Mouse (Mus musculus): ENCODE measurements around the gene Tnrc18. TPM values are rescaled to one million over a fixed set of nuclear protein-coding genes. Genes with fewer than 3 reads are reported as not detected.

Gene Tnrc18
- polyA plus RNA-seq, 1 experiment from 2014 or later, result 28.1 TPM

DNA sequence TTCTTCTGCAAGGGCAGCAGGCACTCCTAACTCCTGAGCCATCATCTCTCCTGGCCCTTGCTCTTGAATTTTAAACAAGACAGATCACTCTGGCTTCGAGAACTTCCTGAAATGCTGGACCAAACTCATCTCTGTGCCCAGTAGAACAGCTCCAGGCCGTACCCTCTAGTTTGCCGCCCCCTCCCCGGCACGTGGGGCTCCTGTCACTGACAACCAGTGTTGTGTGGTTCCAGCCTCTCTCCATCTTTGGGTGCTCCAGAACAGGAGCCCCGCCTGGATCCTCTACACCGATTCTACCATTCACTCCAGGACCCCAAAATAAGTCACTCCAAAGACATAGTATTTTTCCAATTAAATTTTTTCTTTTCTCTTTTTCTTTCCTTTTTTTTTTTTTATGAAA is 93.2 kb downstream of the Tnrc18 start:
- no peak for ATAC-seq (replicated peaks; ENCODE audit: low FRiP score)
- H3K4me1 ChIP-seq, result peaks cover 4% of the 10 kb centered on the region
- H3K36me3 ChIP-seq, result peaks cover 46% of the 10 kb centered on the region
- H3K9ac ChIP-seq, result no peak overlapping the region
- no peak overlapping the region for H3K4me3 ChIP-seq (replicated peaks)
- WGBS, result 90% methylated on average over 7 of the region's 7 CpGs
- no peak overlapping the region for H3K4me2 ChIP-seq
- H3K27me3 ChIP-seq, result no peaks in the 10 kb centered on the region
- no peaks in the 10 kb centered on the region for H3K9me3 ChIP-seq (replicated peaks)
- no peak overlapping the region for H3K27ac ChIP-seq

DNA sequence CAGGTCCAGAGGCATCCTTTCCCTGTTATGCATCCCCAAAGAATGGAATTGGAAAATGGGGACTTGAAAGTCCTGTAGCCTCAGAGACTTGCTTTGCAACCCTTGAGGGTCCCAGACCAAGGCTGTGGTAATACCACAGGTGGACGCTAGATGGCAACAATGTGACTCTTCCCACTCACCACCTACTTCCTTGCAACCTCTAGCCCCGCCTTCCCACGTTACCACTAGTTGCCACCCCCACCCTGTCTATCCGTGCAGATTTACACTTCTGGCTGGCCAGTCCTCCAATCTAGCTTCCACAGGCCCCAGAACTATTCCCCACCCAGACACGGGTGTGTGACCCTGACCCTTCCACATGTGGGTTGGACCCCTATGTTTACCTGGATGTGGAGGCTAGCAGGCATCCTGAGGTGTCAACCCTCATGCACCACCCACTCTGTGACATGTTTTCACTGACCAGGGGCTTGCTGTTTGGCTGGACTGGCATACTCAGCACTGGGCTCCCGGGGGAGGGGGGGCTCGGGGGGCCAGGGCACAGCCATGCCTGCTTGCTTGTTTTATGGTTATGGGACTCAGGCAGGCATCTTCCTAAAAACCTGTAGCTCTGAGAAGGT is 93.8 kb downstream of the Tnrc18 start:
- ATAC-seq (replicated peaks; ENCODE audit: low FRiP score), result peak; percentile 63
- no peaks in the 10 kb centered on the region for H3K9me3 ChIP-seq (replicated peaks)
- H3K36me3 ChIP-seq, result peaks cover 40% of the 10 kb centered on the region
- 6% methylated on average over 7 of the region's 7 CpGs for WGBS
- no peak overlapping the region for H3K27ac ChIP-seq
- H3K4me2 ChIP-seq, result peak overlapping the region; percentile 46
- H3K27me3 ChIP-seq, result no peaks in the 10 kb centered on the region
- no peak overlapping the region for H3K9ac ChIP-seq
- H3K4me3 ChIP-seq (replicated peaks), result no peak overlapping the region
- peaks cover 5% of the 10 kb centered on the region for H3K4me1 ChIP-seq

DNA sequence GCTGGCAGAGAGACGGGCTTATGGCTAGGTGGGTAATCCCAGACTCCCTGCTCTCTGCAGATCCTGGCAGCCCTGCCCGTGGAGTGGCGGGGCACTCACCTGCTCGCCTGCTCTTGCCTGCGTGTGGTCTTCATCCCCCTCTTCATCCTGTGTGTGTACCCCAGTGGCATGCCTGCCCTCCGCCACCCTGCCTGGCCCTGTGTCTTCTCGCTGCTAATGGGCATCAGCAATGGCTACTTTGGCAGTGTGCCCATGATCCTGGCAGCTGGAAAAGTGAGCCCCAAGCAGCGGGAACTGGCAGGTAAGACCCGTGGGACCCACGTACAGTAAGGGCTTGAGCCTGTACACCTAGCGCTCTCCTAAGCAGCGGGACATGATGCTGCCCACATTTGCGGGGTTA is 97.6 kb downstream of the Tnrc18 start:
- H3K4me2 ChIP-seq, result no peak overlapping the region
- no peaks in the 10 kb centered on the region for H3K27me3 ChIP-seq
- no peak overlapping the region for H3K27ac ChIP-seq
- peaks cover 3% of the 10 kb centered on the region for H3K36me3 ChIP-seq
- H3K9ac ChIP-seq, result no peak overlapping the region
- no peak overlapping the region for H3K4me3 ChIP-seq (replicated peaks)
- no peaks in the 10 kb centered on the region for H3K9me3 ChIP-seq (replicated peaks)
- ATAC-seq (replicated peaks; ENCODE audit: low FRiP score), result no peak
- WGBS, result 86% methylated on average over 13 of the region's 13 CpGs
- peaks cover 9% of the 10 kb centered on the region for H3K4me1 ChIP-seq

DNA sequence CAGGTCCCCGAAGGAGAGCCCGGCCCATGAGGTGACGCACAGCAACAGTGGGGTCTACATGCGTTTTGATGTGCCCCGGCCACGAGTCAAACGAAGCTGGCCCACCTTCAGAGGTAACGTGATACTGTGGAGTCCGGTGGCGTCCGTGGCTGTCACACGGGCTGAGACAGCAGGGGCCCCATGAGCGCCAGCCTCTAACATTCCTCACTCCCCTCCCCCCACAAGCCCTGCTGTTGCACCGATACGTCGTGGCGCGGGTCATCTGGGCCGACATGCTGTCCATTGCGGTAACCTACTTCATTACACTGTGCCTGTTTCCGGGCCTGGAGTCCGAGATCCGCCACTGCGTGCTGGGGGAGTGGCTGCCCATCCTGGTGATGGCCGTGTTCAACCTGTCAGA is 99.0 kb downstream of the Tnrc18 start:
- Histone ChIP-seq H3K4me3 (replicated peaks) (no peak overlapping the region), H3K4me1 (peaks cover 5% of the 10 kb centered on the region), H3K36me3 (no peaks in the 10 kb centered on the region), H3K9ac (no peak overlapping the region), H3K9me3 (replicated peaks) (no peaks in the 10 kb centered on the region), H3K27ac (no peak overlapping the region), H3K4me2 (peak overlapping the region; percentile 27; the same call in 1 of the 2 replicates), H3K27me3 (no peaks in the 10 kb centered on the region)
- ATAC-seq (replicated peaks; ENCODE audit: low FRiP score), result no peak
- 48% methylated on average over 25 of the region's 25 CpGs for WGBS

DNA sequence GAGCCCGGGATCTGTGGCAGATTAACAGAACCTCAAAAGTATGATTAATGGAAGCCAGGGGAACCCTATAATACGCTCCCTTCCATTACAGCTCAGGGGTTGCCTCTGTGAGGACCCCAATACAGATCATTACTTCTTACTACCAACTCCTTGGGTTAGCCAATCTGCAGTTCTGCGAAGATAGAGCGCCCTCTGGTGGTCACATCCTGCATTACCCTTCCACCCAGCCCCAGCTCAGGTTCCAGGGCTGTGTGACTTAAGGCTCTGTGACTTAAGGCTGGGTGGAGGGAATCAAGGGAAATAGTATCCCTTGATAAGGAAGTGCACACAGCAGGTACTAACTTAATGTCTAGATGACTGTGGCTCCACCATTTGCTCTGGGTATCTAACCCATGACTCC is 99.4 kb downstream of the Tnrc18 start:
- ATAC-seq (replicated peaks; ENCODE audit: low FRiP score), result peak; percentile 7
- Histone ChIP-seq H3K4me3 (replicated peaks) (no peak overlapping the region), H3K36me3 (no peaks in the 10 kb centered on the region), H3K9me3 (replicated peaks) (no peaks in the 10 kb centered on the region), H3K27me3 (no peaks in the 10 kb centered on the region), H3K4me1 (peaks cover 5% of the 10 kb centered on the region), H3K27ac (no peak overlapping the region), H3K9ac (no peak overlapping the region), H3K4me2 (no peak overlapping the region)
- WGBS, result 20% methylated on average over 4 of the region's 4 CpGs

DNA sequence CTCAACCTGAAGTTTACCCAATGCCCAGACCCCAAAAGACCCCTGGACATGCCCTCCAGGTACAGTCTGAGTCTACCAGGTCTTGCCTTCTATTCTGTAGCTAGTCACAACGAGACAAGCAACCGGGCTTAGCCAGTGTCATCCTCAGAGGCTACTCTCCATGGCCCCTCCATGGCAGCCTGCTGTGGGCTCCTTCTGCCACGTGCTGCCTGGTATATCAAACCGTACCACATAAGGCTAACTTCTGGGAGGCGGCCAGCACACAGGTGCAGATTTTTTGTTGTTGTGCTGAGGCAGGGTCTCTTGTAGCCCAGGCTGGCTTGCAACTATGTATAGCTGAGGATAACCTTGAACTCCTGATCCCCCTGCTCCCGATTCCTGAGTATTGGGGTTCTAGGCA is 101.4 kb downstream of the Tnrc18 start:
- Histone ChIP-seq H3K9me3 (replicated peaks) (no peaks in the 10 kb centered on the region), H3K4me2 (no peak overlapping the region), H3K27ac (no peak overlapping the region), H3K27me3 (no peaks in the 10 kb centered on the region), H3K4me1 (peaks cover 5% of the 10 kb centered on the region), H3K36me3 (no peaks in the 10 kb centered on the region), H3K4me3 (replicated peaks) (no peak overlapping the region), H3K9ac (no peak overlapping the region)
- no peak for ATAC-seq (replicated peaks; ENCODE audit: low FRiP score)
- WGBS, result 89% methylated on average over 6 of the region's 6 CpGs

DNA sequence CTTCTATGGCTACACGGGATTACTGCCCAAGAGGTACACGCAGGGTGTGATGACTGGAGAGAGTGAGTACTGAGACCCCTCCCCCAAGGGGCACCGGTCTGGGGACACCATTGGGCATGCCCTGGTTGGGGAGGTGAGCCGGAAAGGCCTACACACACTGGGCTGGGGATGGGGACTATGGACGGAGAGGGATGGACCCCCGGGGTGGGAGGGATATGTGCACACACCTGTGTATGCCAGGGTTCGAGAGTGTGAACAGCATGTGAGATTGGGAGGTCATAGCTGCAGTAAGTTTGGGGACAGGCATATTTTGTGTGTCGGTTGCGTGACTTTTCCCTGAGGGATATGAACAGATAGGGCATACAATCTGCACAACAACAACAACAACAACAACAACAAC is 102.4 kb downstream of the Tnrc18 start:
- Histone ChIP-seq H3K36me3 (no peaks in the 10 kb centered on the region), H3K4me2 (no peak overlapping the region), H3K4me3 (replicated peaks) (no peak overlapping the region), H3K27ac (no peak overlapping the region), H3K4me1 (peaks cover 5% of the 10 kb centered on the region), H3K27me3 (no peaks in the 10 kb centered on the region), H3K9me3 (replicated peaks) (no peaks in the 10 kb centered on the region), H3K9ac (no peak overlapping the region)
- 83% methylated on average over 9 of the region's 9 CpGs for WGBS
- no peak for ATAC-seq (replicated peaks; ENCODE audit: low FRiP score)

DNA sequence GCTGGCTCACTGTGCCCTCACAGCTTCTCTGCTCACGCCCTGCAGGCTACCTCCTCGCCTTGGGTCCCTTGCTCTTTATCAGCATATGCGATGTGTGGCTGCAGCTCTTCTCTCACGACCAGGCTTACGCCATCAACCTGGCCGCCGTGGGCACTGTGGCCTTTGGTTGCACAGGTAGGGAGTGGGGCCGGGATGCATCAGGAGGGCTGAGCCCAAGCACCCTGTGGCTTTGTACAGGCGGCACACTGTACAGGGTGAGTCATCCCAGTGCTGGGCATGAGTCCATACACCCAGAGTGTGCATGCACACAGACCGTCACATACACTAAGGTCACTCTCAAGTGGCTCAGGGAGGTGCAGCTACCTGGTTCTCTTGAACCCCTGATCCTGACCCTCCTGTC is 103.5 kb downstream of the Tnrc18 start:
- no peak for ATAC-seq (replicated peaks; ENCODE audit: low FRiP score)
- Histone ChIP-seq H3K4me1 (peaks cover 5% of the 10 kb centered on the region), H3K27ac (no peak overlapping the region), H3K27me3 (no peaks in the 10 kb centered on the region), H3K9me3 (replicated peaks) (no peaks in the 10 kb centered on the region), H3K4me2 (no peak overlapping the region), H3K9ac (no peak overlapping the region), H3K4me3 (replicated peaks) (no peak overlapping the region), H3K36me3 (no peaks in the 10 kb centered on the region)
- WGBS, result 90% methylated on average over 10 of the region's 10 CpGs

DNA sequence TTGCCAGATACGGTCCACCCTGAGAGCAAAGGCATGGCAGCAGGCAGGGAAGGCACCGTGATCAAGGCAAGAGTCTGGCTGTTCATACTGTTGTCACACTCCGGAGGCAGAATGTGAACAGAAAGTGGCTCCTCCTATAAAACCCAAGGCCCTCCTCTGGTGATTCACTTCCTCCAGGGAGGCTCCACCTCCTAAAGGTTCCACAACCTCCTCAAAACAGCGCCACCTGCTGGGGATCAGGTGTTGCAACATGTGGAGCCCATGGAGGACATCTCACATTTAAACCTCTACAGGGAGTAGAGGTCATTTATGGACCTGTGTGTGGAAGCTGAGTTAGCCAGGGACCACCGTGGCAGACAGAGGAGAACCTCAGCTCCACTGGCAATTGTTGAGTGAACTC is 105.1 kb downstream of the Tnrc18 start:
- ATAC-seq (replicated peaks; ENCODE audit: low FRiP score), result no peak
- no peak overlapping the region for H3K9ac ChIP-seq
- WGBS, result 86% methylated on average over 5 of the region's 5 CpGs

DNA sequence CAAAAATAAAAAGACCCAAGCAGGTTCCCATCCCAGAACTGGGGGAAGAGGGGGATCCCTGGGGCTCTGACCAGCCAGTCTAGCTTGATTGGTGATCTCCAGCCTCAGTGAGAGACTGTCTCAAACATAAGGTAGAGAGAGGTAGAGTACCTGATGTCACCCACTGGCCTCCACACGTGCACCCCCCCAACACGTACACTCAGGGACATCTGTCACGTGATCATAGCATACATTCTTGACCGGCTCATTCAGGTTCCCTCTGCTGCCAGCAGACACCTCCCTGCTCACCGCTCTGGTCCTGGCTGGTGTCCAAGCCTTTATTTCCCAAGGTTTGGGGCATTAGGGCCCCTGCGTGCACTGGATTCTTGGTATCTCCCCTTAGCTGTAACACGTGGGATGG is 108.0 kb downstream of the Tnrc18 start:
- H3K36me3 ChIP-seq, result no peaks in the 10 kb centered on the region
- H3K4me1 ChIP-seq, result no peaks in the 10 kb centered on the region
- H3K4me3 ChIP-seq (replicated peaks), result no peak overlapping the region
- H3K27me3 ChIP-seq, result no peaks in the 10 kb centered on the region
- 79% methylated on average over 7 of the region's 7 CpGs for WGBS
- H3K4me2 ChIP-seq, result no peak overlapping the region
- H3K9me3 ChIP-seq (replicated peaks), result no peaks in the 10 kb centered on the region
- ATAC-seq (replicated peaks; ENCODE audit: low FRiP score), result no peak
- H3K27ac ChIP-seq, result no peak overlapping the region
- no peak overlapping the region for H3K9ac ChIP-seq

More for the DNA sequence above, 105.1 kb downstream of the Tnrc18 start:
- Histone ChIP-seq H3K4me3 (replicated peaks) (no peak overlapping the region), H3K4me2 (no peak overlapping the region), H3K27me3 (no peaks in the 10 kb centered on the region), H3K36me3 (no peaks in the 10 kb centered on the region), H3K4me1 (no peaks in the 10 kb centered on the region), H3K27ac (no peak overlapping the region), H3K9me3 (replicated peaks) (no peaks in the 10 kb centered on the region)

DNA sequence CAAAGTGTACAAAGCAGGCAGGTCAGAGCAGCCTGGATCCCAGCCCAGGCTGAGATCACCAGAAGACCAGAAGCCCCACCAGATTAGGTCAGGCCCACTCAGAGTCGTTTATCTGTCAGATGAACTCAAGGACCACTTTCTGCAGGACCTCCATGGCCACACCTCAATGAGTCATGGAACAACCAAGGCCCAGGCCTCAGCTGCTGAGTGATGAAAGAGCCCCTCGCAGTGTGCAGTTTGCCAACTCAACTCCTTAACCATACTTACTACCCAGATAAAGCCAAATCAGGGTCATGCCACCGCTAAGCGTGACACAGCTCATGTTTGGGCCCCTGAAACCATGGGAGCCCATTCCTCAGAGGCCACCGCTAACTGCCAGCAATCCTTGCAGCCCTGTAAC is 109.8 kb downstream of the Tnrc18 start:
- Histone ChIP-seq H3K4me1 (peaks cover 1% of the 10 kb centered on the region), H3K36me3 (no peaks in the 10 kb centered on the region), H3K9ac (no peak overlapping the region), H3K27me3 (peaks cover 13% of the 10 kb centered on the region), H3K9me3 (replicated peaks) (no peaks in the 10 kb centered on the region), H3K4me3 (replicated peaks) (no peak overlapping the region), H3K4me2 (no peak overlapping the region), H3K27ac (no peak overlapping the region)
- 83% methylated on average over 5 of the region's 5 CpGs for WGBS
- no peak for ATAC-seq (replicated peaks; ENCODE audit: low FRiP score)

DNA sequence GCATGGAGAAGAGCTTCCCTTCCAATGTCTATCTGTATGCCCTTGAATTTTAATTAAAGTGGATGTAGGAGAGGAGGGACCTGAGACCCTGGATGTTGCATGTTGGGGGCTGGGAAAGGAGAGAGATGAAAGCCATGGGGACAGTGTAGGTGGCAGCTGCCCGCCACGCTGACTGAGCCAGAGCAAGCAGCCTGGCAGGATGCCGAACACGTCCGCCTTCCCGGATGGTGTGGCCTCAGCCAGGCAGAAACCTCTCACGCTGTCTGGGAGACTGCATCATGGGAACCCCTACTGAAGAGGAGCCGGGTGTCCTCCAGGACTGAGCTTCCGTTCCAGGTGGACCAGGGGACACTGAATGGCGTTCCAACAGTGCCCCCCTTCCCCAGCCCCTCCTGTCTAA is 113.9 kb downstream of the Tnrc18 start:
- H3K4me2 ChIP-seq, result no peak overlapping the region
- no peak overlapping the region for H3K4me3 ChIP-seq (replicated peaks)
- peaks cover 19% of the 10 kb centered on the region for H3K4me1 ChIP-seq
- H3K36me3 ChIP-seq, result no peaks in the 10 kb centered on the region
- no peak overlapping the region for H3K27ac ChIP-seq
- peaks cover 43% of the 10 kb centered on the region for H3K27me3 ChIP-seq
- H3K9me3 ChIP-seq (replicated peaks), result no peaks in the 10 kb centered on the region
- no peak for ATAC-seq (replicated peaks; ENCODE audit: low FRiP score)
- H3K9ac ChIP-seq, result no peak overlapping the region
- 83% methylated on average over 10 of the region's 10 CpGs for WGBS

DNA sequence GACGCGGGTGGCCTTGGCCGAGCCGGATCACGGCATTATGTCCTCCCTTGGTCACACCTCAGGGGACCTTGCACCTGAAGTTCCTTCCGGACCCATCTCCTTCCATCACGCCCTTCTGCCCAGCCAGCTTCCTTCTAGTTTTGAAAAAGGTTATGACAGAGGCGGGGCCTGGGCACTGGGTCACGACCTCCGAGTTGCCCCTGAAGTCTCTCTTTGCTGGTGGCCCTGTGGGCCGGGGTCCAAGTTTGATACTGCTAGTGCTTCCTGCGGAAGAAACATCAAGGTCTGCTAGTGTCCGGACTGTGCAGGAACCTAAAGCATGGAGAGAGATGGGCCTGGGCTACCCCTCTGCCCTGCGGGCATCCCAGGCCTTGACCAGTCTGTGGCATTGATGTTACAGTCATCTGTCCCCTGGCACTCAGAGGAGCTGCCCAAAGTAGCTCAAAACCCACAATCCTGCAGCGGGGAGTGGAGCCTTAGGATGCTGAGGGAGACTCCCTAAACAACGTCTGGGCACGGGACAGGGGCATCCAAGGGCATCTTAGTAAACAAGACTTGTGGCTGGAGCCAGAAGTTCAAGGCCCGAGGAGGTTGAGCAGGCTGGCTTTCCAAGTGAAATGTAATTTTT is 114.8 kb downstream of the Tnrc18 start:
- ATAC-seq (replicated peaks; ENCODE audit: low FRiP score), result no peak
- H3K4me3 ChIP-seq (replicated peaks), result peak overlapping the region; percentile 53
- peaks cover 49% of the 10 kb centered on the region for H3K27me3 ChIP-seq
- H3K9ac ChIP-seq, result peak overlapping the region; percentile 49
- peak overlapping the region; percentile 96 for H3K4me2 ChIP-seq
- H3K27ac ChIP-seq, result no peak overlapping the region
- H3K36me3 ChIP-seq, result no peaks in the 10 kb centered on the region
- WGBS, result 22% methylated on average over 18 of the region's 18 CpGs
- H3K9me3 ChIP-seq (replicated peaks), result no peaks in the 10 kb centered on the region
- peaks cover 19% of the 10 kb centered on the region for H3K4me1 ChIP-seq
